Mouse (Mus musculus): ENCODE results near the gene Fam162a.
"Not testable (repeated sequence)": the region's sequence is repeated elsewhere in the genome, so short reads cannot be mapped to it uniquely, and the experiment has no call there.

The Fam162a gene

GRCm38 (mm10) chr16:36071450-36072379 is at the start of gene Fam162a, which contains the start of gene Ccdc58:
Gene Fam162a, minus strand, starts transcription at chr16:36071594.
Gene Ccdc58, plus strand, starts transcription at chr16:36071685.
- peak; percentile 91 to 95 for DNase-seq (ENCODE audit: low spot score in 2 of 2)

- not testable (repeated sequence) for DNase-seq (ENCODE audit: low spot score in 2 of 2)
These were observed 44.4 kb upstream of the Fam162a start for GRCm38 (mm10) chr16:36115751-36116150.

DNA sequence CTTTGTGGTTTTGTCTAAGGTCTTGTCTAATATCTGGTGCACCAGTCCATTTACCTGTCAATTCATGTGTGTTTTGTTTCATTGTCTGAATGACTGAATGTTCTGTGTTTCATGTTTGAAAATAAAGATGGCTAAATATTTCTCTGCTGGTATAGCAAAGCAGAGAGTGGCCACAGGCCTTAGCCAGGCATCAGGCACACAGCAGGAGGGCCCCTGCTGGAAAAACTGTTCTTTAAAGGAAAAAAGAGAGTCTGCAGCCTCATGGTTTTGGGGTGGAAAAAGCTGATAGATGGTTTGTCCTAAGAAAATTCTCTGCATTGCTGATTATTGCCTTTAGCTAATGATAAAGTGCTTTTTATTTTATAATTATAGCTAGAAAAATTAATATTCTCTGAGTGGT is 40.1 kb upstream of the Fam162a start:
- not testable (repeated sequence) for DNase-seq (ENCODE audit: low spot score in 2 of 2)

DNA sequence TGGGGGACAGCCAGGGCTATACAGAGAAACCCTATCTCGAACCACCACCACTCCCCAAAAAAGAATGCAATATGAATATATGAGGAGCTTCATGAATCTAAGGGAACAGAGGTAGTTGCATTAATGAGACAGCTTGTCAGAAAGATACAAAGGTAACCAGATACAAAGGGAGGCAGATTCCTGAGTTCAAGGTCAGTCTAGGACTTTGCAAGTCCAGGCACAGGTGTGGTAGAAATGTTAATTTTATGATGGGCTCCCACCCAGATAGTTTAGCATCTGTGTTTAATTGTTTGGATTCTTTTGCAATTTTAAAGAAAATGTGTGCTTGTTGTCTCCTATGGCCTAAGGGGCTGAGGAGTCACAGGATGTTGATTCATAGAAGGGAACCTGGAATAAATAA is 30.8 kb upstream of the Fam162a start:
- DNase-seq (ENCODE audit: low spot score in 2 of 2), result no peak

- no peak for DNase-seq (ENCODE audit: low spot score in 2 of 2)
These were observed 30.1 kb upstream of the Fam162a start for GRCm38 (mm10) chr16:36101526-36101925.

- not testable (repeated sequence) for DNase-seq (ENCODE audit: low spot score in 2 of 2)
These were observed 26.6 kb upstream of the Fam162a start for GRCm38 (mm10) chr16:36097813-36098499.

DNA sequence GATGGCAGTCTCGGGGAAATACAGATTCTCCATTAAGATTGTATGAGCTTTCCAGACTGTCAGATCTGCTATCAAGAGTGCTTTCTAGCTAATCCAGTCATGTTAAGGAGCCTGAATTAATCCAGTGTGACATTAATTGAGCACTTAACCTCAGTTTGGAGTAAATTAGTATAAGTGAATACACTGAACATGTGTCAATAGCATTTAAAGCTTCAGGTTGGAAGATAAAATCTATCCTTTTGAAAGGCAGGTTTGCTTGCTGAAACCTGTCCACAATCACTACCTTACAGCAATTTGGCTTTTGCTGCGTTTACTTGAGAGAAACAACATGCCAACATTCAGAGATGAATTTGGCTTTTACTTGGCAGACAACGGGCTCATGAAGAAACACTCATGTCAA is 22.7 kb upstream of the Fam162a start:
- DNase-seq (ENCODE audit: low spot score in 2 of 2), result no peak

GRCm38 (mm10) chr16:36090785-36091509 is 19.6 kb upstream of the Fam162a start:
- no peak for DNase-seq (ENCODE audit: low spot score in 2 of 2)

- no peak for DNase-seq (ENCODE audit: low spot score in 2 of 2)
These were observed 18.6 kb upstream of the Fam162a start for GRCm38 (mm10) chr16:36089850-36090616.

- no peak for DNase-seq (ENCODE audit: low spot score in 2 of 2)
These were observed 17.7 kb upstream of the Fam162a start for GRCm38 (mm10) chr16:36089065-36089464.

DNA sequence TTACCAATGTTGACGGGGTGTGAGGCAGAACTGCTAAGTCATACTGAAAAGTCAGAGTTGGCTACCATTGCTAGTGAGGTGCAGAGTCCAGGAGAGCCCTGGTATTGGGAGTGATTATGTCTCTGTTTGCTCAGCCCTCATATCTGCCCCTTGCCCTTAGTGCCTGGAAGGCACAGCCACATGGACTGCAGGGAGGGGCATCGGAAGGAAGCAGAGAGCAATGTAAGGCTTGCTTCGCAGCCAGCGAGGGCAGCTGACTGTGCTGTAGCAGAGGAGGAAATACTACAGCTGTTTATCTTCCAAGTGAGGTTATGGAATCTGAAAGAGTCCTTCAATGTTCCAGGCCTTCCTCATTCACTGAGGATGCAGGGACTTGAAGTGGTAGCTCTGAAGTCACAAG is 16.5 kb upstream of the Fam162a start:
- no peak for DNase-seq (ENCODE audit: low spot score in 2 of 2)

- DNase-seq (ENCODE audit: low spot score in 2 of 2), result no peak
These were observed 8.5 kb upstream of the Fam162a start for GRCm38 (mm10) chr16:36079916-36080315.

- DNase-seq (ENCODE audit: low spot score in 2 of 2), result no peak
These were observed 3.4 kb upstream of the Fam162a start for GRCm38 (mm10) chr16:36074772-36075171.

GRCm38 (mm10) chr16:36072410-36073011 is 1.1 kb upstream of the Fam162a start:
- DNase-seq (ENCODE audit: low spot score in 2 of 2), result no peak

- DNase-seq (ENCODE audit: low spot score in 2 of 2), result no peak
These were observed 334 bp downstream of the Fam162a start for GRCm38 (mm10) chr16:36071071-36071449.

- no peak for DNase-seq (ENCODE audit: low spot score in 2 of 2)
These were observed 1.4 kb downstream of the Fam162a start for GRCm38 (mm10) chr16:36069819-36070575.

DNA sequence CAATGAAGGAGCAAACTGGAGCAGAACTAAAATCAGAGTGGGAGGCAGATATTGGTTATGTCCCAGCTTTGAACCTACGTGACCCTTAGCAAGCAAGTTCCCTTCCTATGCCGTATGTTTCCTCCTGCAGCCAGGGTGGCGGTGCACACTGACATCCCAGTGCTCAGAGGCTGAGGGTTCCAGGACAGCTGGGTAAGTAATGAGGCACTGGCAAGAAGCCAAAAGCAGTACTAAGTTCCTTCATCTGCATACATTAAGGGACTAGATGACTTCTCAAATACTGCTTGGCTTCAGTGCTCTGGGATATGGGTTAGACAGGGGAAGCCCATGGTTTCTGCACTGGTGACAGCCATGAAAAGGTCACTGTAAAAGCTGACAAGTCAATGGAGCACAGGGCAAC is 3.0 kb downstream of the Fam162a start:
- DNase-seq (ENCODE audit: low spot score in 2 of 2), result no peak

- no peak for DNase-seq (ENCODE audit: low spot score in 2 of 2)
These were observed 3.7 kb downstream of the Fam162a start for GRCm38 (mm10) chr16:36067694-36068093.

- no peak for DNase-seq (ENCODE audit: low spot score in 2 of 2)
These were observed 6.5 kb downstream of the Fam162a start for GRCm38 (mm10) chr16:36064904-36065303.

GRCm38 (mm10) chr16:36063315-36063714 is 8.1 kb downstream of the Fam162a start:
- no peak for DNase-seq (ENCODE audit: low spot score in 2 of 2)

Data from spleen, postnatal 10 days (tissue).